Mouse (Mus musculus) frontal cortex, adult (tissue): ENCODE measurements around the gene Serp1.

ENCODE experiments used
- ATAC-seq: cut with Nextera tagmentation; 2 replicates; pipeline ENCODE4 v1.9.2; 2017; ENCODE audit warnings: mild to moderate bottlenecking, moderate library complexity, mixed read lengths; ENCODE audit not compliant: low TSS enrichment

Serp1 gene

DNA sequence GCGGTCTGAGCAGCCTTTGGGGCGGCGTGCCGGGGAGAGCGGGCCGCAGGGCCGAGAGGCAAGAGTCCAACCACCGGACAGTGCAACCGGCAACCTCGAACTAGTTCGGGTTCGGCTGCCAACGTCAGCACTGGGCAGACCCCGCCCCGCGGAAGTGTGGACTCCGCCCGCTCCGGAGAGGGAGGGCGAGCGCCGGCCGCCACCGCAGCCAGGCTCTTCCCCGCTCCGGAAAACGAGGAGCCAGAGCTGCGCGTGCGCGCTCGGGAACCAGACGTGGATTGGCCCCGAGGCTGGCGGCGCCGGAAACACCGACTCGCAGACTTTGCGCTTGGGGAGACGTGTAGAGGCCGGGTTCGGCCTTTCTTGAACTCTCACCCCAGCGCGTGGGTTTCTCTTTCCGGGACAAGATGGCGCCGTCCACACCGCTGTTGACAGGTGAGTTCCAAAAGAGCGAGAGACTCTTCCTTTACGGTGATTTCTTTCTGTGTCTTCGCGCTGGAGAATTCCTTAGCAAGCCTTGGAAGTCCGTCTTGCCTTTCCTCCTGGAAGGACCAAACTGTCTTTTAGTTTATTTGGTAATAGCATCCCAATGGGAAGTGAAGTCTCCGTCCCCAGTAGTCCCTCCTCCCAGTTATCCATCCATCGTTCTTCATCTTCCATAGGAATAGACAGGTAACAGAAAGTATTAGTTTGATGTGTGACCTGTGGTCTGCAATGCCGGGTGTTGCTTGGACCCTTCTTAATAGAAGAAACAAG, at the start of gene Serp1, which contains the start of gene Eif2a:
Gene Serp1 (minus strand): TSS at position 241 of the 756 bp plus-strand sequence.
Gene Eif2a (plus strand): TSS at position 170 of the 756 bp plus-strand sequence.
- peak; percentile 99 for ATAC-seq

DNA sequence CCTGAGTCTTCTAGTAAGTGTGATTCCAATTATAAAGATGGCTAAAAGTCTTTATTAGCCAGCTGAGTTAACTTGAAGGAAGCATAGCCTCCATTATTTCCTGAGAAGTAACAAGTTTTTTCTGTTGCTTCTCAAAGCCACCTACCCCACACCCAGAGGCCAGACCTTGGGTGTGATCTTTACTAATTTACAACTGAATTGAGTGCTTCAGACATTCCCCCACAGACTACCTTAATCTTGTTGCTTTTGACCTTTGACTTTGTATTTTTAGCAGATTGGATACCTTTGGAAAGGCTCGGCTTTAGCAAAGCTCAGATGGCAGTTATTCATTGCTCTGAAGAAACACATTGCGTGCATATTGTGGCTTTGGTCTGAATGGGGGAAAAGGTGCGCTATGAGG, 45.1 kb upstream of the Serp1 start:
- ATAC-seq = no peak

DNA sequence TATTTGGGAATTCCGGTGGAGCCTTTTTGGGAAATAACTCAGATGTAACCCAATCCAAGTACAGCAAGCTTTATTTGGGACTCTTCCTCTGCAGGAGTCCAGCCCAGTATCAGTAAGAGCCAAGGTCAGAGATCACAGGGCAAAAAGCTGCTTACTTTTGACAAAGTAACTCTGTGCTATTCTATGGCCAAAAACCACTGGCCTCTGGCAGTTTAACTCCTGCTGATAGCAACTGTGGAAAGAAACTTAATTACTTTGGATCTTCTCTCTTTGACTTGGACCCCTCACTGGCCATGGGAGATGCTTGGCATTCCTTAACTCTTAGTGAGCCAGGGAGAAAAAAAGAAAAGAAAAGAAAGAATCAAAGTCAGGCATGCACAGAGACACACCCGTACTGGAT, 35.7 kb upstream of the Serp1 start:
- no peak for ATAC-seq

DNA sequence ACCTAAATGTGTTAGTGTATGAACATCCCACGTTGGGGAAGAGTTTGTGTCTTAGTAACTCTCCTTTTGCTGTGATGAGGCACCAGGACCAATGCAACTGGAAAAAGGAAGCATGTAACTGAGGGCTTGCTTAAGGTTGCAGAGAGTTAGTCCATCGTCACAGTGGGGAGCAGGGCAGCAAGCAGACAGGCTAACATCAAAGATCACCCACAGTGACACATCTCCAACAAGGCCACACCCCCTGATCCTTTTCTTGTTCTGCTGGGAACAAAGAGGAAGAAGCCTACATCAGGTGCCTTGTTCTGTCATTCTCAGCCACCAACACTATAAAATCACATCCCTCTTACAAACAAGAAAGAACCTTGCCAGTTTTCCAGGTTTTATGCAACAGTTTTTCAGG, 34.2 kb upstream of the Serp1 start:
- no peak for ATAC-seq

DNA sequence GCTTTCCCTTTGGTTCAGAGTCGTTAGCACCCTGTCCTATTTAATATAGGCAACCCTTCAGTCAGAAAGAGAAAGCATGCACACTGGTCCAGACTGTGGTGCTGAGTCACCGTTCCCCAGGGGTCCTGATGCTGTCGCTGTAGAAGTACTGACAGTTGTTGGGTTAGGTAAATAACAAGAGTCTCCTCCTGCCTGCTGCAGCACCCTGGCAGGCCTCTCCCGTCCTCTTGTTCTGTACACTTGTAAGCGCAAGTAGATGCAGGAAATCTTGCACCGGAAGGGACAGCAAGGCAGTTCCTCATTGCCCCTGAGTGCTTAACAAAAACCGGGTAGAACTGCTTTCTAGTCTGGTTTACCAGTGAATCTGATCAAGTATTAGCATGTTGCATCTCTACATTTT, 31.0 kb upstream of the Serp1 start:
- ATAC-seq = no peak

DNA sequence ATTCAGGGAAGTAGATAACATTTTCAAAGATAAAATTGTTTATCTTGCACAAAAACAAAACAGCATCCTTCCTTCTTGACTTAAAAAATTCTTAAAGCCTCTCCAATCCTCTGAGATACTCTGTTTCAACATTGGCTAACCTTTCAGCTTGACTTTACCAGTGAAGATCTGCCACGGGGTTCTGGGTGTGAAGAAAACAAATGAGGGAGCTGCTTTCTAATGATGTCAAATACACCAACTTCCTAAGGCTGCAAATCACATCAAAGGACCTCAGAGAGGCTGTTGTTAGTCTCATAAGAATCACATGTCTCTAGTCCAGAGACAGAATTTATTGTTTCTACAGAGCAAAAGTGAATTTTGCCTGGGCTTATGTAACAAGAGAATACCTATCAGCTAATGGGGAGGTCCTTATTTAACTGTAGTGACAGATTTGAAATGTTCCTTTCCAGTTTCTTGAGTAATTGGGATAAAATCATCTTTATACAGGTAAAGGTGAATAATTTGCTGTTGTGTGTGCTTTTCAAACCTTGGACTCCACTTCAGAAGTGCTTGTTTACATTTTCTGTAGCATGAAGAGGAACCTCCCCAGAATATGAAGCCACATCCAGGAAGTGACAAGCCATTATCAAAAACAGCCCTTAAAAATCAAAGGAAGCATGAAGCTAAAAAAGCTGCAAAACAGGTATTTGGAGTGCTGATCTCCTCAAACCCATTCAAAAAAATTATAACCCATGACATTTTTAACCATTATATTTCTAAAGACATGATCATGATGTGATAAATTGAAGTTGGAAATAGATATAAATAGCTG, 26.5 kb upstream of the Serp1 start:
- ATAC-seq = no peak

DNA sequence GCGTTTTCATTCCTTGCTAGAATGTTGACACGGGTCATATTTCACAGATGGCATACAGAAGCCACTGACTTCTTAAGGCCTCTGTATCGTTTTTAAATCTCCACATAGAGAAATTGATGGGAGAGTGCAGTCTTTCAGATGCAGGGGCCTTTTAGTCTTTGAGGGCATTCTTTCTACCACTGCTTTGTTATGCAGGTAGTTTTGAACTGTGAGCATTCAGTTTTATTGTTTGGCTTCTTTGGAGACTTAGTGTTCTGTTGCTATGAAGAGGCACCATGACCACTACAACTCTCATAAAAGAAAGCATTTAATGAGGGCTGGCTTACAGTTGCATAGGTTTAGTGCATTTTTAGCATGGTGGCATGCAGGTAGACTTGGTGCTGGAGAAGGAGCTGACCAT, 10.9 kb upstream of the Serp1 start:
- no peak for ATAC-seq

DNA sequence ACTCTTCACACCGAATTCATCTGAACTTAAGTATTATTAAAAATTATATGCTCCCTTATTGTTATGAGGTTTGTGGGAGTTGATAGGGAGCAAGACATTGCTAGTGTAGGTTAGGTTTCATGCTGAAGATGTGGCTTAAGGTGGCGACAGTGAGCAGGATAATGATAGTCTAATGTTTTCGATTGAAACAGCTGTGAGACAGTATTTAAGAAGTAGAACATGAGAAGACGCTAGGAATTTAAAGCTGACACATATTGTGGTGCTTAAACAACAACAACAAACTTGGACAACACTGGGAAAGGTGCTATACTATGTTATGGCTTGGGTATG, 681 bp upstream of the Serp1 start:
- no peak for ATAC-seq

DNA sequence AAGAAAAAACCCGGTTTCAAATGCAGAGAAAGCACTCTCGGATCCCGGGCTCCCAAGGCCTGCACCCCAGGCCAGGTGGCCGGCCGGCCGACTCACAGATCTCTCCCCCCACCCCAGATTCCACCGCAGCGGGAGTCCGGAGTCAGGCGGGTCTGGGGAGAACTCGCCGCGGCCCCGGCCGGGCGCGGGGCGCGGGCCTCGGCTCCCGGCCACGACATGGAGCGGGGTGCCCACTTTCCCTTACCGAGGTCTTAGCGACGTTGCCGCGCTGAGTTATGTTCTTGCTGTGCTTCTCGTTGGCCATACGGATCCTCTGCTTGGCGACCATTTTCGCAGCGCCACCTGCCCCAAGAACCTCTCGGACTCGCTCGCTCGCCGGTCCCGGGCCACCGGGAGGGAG, 526 bp downstream of the Serp1 start:
- ATAC-seq = no peak; the same call in 1 of the 2 replicates

DNA sequence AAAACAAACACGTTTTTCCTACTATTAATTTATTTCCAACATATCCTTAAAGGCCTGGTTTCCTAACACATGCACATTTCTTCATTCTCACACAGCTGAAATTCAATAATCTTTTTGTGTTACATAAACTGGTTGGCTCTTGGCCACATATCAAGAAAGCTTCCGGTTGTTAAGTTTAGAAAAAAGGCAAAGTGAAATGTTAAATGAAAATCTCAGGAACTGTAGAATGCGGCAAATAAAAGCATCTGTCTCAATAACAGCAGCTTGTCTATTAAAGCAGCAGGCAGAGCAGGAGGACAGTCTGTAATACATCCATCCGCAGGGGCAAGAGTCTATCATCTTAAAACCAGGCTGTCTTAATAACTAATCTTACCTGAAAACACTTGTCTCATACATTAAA, 1.4 kb downstream of the Serp1 start:
- no peak for ATAC-seq

DNA sequence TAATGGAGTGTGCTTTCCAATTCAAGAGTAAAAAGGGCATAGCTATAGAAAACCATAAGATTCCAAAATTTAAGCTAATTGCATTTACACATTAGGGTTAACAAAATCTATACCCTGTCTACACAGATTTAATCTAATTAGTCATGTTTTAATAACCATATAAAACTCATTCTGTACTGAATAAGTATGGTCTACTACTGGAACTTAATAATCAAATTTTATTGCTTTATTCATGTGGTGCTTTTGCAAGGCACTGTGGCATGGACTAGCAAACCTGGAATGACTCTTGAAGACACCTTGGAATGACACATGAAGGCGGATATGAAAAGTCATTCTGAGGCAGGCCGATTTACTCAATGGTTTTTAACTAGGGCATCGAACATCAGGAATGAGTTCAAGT, 2.3 kb downstream of the Serp1 start:
- no peak for ATAC-seq

DNA sequence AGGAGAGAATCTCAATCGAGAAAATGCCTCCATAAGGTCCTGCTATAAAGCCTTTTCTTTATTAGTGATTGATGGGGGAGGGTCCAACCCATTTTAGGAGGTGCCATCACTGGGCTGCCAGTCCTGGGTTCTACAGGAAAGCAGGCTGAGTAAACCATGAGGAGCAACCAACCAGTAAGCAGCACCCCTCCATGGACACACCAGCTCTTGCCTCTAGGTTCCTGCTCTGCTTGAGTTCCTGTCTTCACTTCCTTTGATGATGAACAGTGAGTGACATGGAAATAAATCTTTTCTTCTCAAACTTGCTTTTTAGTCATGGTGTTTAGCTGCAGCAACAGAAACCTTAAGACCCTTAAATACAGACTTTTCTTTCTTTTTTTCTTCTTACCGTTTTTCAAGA, 4.3 kb downstream of the Serp1 start:
- ATAC-seq = no peak

DNA sequence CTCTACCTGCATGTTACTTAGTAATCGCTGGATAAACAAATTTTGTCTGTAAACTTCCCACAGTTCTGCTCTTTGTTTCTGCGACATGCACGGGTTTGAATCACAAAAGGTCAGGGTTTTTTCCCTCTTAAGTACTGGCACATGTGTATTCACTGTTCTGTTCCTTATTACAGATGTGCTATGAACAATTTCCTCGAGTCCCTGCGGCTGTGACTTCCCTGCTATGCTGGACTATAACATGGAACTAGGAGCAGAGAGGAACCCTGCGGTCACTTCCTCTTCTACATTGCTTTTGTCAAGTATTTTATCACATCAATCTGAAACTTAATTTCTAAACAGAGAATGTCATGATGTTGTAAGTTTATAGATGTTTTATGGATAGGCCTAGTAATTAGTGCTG, 5.4 kb downstream of the Serp1 start:
- no peak for ATAC-seq

DNA sequence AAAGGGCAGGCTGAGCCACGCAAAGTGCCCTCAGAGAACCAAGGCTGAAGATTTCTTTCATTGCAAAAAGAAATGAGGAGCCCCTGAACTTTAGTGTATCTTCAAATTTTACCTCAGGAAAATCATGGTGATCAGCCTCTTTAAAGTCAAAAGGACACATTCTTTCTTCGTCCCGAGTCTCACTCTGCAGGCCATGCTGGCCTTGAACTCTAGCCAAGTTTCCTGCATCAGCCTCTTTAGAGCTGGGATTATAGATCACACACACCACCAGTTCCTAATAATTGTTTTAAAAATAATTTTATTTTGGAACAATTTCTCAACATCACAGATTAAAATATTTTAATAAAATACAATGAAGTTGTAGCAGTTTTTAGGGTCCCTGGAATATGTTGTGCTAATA, 6.2 kb downstream of the Serp1 start:
- no peak for ATAC-seq

DNA sequence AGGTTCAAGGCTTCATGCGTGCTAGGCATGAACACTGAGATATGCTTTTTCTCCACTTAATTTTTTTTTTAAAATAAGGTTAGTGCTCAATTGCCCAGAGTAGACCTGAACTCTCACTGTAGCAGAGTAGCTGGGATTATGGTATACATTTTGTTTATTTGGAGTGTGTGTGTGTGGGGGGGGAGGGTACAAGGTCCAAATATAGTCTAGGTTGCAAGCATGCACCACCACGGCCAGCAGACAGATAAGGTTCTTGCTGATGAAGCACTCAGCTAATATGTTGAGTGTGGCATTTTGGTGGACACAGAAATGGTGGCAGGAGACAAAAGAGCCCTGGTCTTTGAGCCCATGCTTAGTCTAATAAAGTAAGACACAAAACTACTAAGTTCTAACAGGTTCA, 6.7 kb downstream of the Serp1 start:
- ATAC-seq = no peak

DNA sequence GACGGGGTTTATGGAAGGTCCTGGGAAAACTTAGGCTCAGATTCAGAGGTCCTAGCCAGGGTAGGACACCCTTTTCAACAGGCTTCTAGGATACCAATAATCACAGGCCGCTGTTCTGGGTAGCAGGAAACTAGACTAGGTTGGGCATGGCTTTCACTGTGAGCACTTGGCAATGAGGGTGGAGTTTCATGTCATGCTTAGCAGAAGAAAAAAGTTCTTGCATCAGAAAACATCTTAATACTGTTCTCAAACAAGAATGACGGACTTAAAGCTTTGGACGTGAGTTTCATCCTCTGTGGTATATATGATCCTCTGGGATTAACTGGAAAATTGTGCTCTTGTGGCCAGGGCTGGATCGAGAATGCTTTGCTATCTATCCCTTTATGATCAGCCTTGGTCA, 7.9 kb downstream of the Serp1 start:
- no peak for ATAC-seq

DNA sequence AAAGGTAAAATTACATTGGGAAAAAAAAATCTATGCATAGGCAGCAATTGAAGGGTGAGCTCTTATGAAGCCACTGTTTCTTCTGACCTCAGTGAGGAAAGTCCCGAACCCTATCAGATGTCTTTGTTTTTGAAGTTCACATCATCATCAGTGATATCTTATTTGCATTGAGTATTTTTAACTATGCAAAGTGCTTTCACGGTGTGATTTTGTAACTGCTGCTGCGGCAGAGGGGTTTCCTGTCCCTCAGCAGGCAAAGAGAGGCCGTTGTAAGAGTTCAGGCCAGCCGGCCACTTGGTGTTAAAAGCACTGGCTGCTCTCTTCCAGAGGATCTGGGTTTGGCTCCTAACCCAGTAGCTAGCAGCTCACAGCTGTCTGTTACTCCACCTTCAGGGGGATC, 8.4 kb downstream of the Serp1 start:
- ATAC-seq = no peak

DNA sequence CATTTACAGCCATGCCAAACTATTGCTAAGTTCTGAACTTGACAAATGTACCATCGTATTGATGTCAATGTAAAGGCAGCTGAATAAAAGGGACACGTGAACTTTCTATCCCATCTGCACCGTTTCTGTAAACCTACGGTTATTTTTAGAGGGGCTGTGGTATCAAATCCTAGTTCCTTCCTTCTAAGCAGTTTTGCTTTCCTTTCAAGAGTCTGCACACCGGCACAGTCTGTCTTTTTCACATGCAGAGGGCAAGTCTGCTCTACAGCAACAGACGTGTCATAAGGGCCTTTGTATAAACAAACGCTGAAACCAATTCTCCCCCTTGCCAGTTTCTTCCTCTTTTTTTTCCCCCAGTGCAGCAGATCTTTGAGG, 9.1 kb downstream of the Serp1 start:
- ATAC-seq = no peak

DNA sequence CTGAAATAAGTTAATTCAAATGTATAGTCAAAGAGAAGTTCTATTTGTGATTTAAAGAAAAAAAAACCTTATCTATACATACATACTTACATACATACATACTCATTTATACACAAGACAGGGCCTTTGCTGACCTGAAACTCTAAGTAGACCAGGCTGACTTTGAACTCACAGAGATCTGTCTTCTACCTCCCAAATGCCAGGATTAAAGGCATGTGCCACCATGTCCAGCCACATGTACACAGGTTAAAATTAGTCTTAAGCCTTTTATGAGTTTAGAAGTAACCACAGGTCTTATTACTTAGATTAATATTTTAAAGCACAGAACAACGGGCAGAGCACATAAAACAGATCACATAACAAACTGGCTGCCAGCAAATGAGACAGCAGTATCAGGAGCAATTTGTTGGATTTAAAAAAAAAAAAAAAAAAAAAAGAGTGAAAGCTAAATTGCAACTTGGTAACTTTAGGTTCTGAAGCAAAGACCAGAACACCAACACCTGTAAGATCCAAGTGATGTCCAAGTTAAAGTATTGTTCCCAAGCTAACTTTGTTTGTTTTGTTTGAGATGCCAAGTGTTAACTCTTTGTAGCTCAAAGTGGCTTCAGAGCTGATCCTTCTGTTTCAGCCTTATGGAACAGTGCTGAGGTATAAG, 9.6 kb downstream of the Serp1 start:
- no peak for ATAC-seq

DNA sequence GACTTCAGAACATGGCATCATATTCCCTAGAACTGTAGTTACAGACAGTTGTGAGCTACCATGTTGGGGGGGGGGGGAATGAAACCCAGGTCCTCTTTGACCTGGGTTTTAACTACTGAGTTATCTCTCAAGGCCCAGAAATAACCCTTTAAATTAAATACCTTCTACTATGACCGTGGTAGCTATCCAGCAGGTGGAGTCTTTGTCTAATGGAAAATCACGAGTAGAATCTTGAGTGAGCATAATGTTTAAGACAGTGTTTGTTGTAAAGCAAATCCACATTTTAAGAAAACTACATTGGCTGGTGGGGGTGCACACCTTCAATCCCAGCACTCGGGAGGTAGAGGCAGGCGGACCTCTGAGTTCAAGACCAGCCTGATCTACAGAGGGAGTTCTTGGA, 12.2 kb downstream of the Serp1 start:
- ATAC-seq = no peak

DNA sequence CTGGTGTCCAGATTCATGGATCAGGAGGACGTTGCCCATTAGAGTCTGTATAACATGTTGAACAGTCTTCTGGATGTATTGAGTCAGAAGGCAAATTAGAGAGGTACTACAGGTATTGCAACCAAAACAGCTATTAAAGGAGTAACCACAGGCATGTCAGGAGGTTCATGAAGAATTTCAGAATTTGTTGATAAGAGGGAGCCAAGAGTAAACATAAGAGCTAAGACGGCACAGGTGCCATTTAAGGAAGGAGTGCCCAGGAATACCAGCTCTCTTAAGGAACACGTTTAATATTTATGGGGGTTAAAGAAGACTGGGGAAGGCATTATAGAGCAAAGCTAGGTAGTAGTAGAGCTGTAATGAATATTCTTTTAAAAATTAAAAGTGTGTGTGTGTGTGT, 13.0 kb downstream of the Serp1 start:
- no peak for ATAC-seq

DNA sequence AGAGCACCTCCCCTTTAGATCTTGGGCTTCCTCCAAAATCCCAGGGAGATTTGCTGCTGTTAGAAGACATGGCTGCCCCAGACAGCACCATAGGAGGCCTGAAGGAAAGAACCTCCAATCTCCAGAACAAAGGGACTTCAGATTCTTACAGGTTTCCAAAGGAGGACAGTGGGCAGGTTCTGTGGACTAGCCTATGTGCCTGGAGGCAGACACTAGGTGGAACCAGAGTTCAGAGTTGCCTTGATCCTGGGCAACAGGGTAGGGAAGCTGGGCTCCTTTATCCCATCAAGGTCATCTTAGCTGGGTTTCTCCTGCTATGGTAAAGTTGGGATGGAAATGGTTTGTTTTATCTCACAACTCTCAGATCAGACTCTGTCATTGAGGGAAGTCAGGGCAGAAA, 14.1 kb downstream of the Serp1 start:
- no peak for ATAC-seq
